Mouse (Mus musculus) embryonic fibroblast, embryonic 13.5 days (primary cell): Measurements from ENCODE around the gene Pcsk5.

Experiments used
- CTCF ChIP-seq: IDR thresholded peaks from 2 replicates; pipeline ENCODE4 v1.5.1; 2011; ENCODE audit warnings: mild to moderate bottlenecking, control low read depth, low read length, moderate library complexity, borderline replicate concordance; ENCODE audit not compliant: insufficient read depth
- POLR2A ChIP-seq: IDR thresholded peaks from 2 replicates; pipeline ENCODE4 v1.6.1; 2011; ENCODE audit warnings: low read depth, mild to moderate bottlenecking, control low read depth, low read length, moderate library complexity

GRCm38 (mm10) chr19:17752841-17753240 is 84.6 kb downstream of the Pcsk5 start:
- no peak for TF ChIP-seq POLR2A
- no peak for TF ChIP-seq CTCF
